Mouse (Mus musculus) liver, embryonic 14.5 days (tissue): ENCODE measurements around the gene Slc22a12. TPM values are rescaled to one million over a fixed set of nuclear protein-coding genes. Genes with fewer than 3 reads are reported as not detected.
A peak's percentile ranks its signal among the peaks of the same experiment; 100 is the strongest.

ENCODE experiments used
- ATAC-seq: fragments of 200-750 bp; cut with Nextera tagmentation; 2 replicates; pipeline ENCODE4 v1.8.0; 2017; ENCODE audit warnings: moderate number of reproducible peaks, mild to moderate bottlenecking, moderate library complexity; ENCODE audit not compliant: insufficient read depth
- DNase-seq, 3 experiments: peaks; one replicate each; pipeline ENCODE4 v3.0.0-alpha.2; 2012 to 2013; ENCODE audit warnings: low read depth in 3 of 3, low spot score in 3 of 3
- H3K27ac ChIP-seq: fragments of 300-500 bp; sonication (generic); 2 replicates; pipeline ENCODE4 v1.5.1; 2014; ENCODE audit warnings: moderate library complexity, mild to moderate bottlenecking, control low read depth, inconsistent platforms
- H3K27me3 ChIP-seq: fragments of 300-500 bp; sonication (generic); 2 replicates; pipeline ENCODE4 v1.6.1; 2014; ENCODE audit warnings: mild to moderate bottlenecking, low read length, moderate library complexity; ENCODE audit not compliant: control insufficient read depth, insufficient read depth
- H3K36me3 ChIP-seq: fragments of 300-500 bp; sonication (generic); replicated peaks from 2 replicates; pipeline ENCODE4 v1.6.1; 2014; ENCODE audit warnings: low read depth; ENCODE audit not compliant: control insufficient read depth, insufficient read depth
- H3K4me1 ChIP-seq, 2 experiments: fragments of 200-500 bp in 1 of 2; fragments of 300-500 bp in 1 of 2; sonication (generic) in 1 of 2; replicated peaks; 2 replicates each; pipeline ENCODE4 v1.6.1; 2012 to 2014; ENCODE audit warnings: antibody characterized with exemption in 1 of 2, inconsistent platforms in 1 of 2, low read length in 1 of 2; ENCODE audit not compliant: control insufficient read depth in 2 of 2, insufficient read depth in 2 of 2
- H3K4me2 ChIP-seq: fragments of 300-500 bp; sonication (generic); 2 replicates; pipeline ENCODE4 v1.6.1; 2014; ENCODE audit warnings: low read depth, mild to moderate bottlenecking, control low read depth, moderate library complexity
- H3K4me3 ChIP-seq, 2 experiments: fragments of 200-500 bp in 1 of 2; fragments of 300-500 bp in 1 of 2; sonication (generic) in 1 of 2; 2 replicates each; pipeline ENCODE4 v1.5.1; 2012 to 2014; ENCODE audit warnings: low read depth in 2 of 2, low read length in 2 of 2, mild to moderate bottlenecking in 2 of 2, control low read depth in 1 of 2, inconsistent platforms in 1 of 2, moderate library complexity in 1 of 2; ENCODE audit not compliant: insufficient read depth in 1 of 2
- H3K9ac ChIP-seq: fragments of 300-500 bp; sonication (generic); replicated peaks from 2 replicates; pipeline ENCODE4 v1.6.1; 2014; ENCODE audit warnings: mild to moderate bottlenecking, control low read depth, moderate library complexity
- H3K9me3 ChIP-seq: fragments of 300-500 bp; sonication (generic); 2 replicates; pipeline ENCODE4 v1.6.1; 2016; ENCODE audit warnings: low read length, mixed read lengths; ENCODE audit not compliant: control insufficient read depth
- CTCF ChIP-seq: IDR thresholded peaks from 2 replicates; pipeline ENCODE4 v1.5.1; 2016; ENCODE audit warnings: antibody characterized with exemption, low read depth, control low read depth
- EP300 ChIP-seq: IDR thresholded peaks from 2 replicates; pipeline ENCODE4 v1.6.1; 2016; ENCODE audit warnings: antibody characterized with exemption, low read depth
- WGBS: fragments of 180-500 bp; shearing (Covaris S2); extraction: QIAGEN DNeasy Blood & Tissue Kit; methylation state at CpG from one replicate; pipeline ENCODE4 v1.1.7; 2014; ENCODE audit not compliant: insufficient replicate concordance; 5-methylcytosine and 5-hydroxymethylcytosine counted together
- polyA plus RNA-seq, 2 experiments: library from polyadenylated mRNA; depleted of rRNA in 1 of 2; stranded (reverse) in 1 of 2; unstranded in 1 of 2; fragments of >200 nt; fragmentation: Nextera tagmentation in 1 of 2; extraction: Ambion mirVana in 1 of 2; gene quantifications; 2 replicates each; pipeline versions ENCODE4 v1.2.1 to v1.2.3; 2012 to 2014

The Slc22a12 gene
- polyA plus RNA-seq, 2 experiments: not detected

GRCm38 (mm10) chr19:6536201-6536600, 6.6 kb downstream of the Slc22a12 start:
- no peak for ATAC-seq
- H3K9ac ChIP-seq: no peak overlapping the region
- no peaks in the 10 kb centered on the region for H3K9me3 ChIP-seq
- TF ChIP-seq CTCF (no peak), EP300 (no peak)
- H3K4me2 ChIP-seq: no peak overlapping the region
- 47% methylated on average over 3 of the region's 3 CpGs for WGBS
- no peak for DNase-seq
- H3K27ac ChIP-seq: no peak overlapping the region
- H3K4me3 ChIP-seq: no peak overlapping the region
- H3K27me3 ChIP-seq: peaks cover 29% of the 10 kb centered on the region
- H3K36me3 ChIP-seq: no peaks in the 10 kb centered on the region
- H3K4me1 ChIP-seq: no peaks in the 10 kb centered on the region

- Histone ChIP-seq H3K27ac (no peak overlapping the region), H3K4me3 (no peak overlapping the region), H3K4me1 (0 out of 4 replicates have a peak, but pooled peaks cover 0 to 1% of the 10 kb centered on the region in 2 experiments), H3K9me3 (no peaks in the 10 kb centered on the region), H3K36me3 (no peaks in the 10 kb centered on the region), H3K27me3 (peaks cover 45% of the 10 kb centered on the region), H3K4me2 (no peak overlapping the region), H3K9ac (no peak overlapping the region)
- no peak for ATAC-seq
- 55% methylated on average over 5 of the region's 5 CpGs for WGBS
- TF ChIP-seq EP300 (no peak), CTCF (no peak)
- no peak for DNase-seq
Measured at GRCm38 (mm10) chr19:6534118-6534415, 8.8 kb downstream of the Slc22a12 start.

- no peak overlapping the region for H3K4me3 ChIP-seq
- H3K4me1 ChIP-seq: 0 out of 4 replicates have a peak, but pooled peaks cover 0 to 1% of the 10 kb centered on the region in 2 experiments
- no peaks in the 10 kb centered on the region for H3K36me3 ChIP-seq
- ATAC-seq (no peak), DNase-seq (no peak)
- no peak overlapping the region for H3K9ac ChIP-seq
- 58% methylated on average over 11 of the region's 11 CpGs for WGBS
- H3K4me2 ChIP-seq: no peak overlapping the region
- no peaks in the 10 kb centered on the region for H3K9me3 ChIP-seq
- H3K27ac ChIP-seq: no peak overlapping the region
- peaks cover 45% of the 10 kb centered on the region for H3K27me3 ChIP-seq
- no peak for TF ChIP-seq CTCF
- no peak for TF ChIP-seq EP300
Measured at GRCm38 (mm10) chr19:6533290-6534117, 9.3 kb downstream of the Slc22a12 start.

- H3K9ac ChIP-seq: no peak overlapping the region
- H3K4me2 ChIP-seq: no peak overlapping the region
- WGBS: 18% methylated on average over 13 of the region's 13 CpGs
- DNase-seq: no peak
- no peak overlapping the region for H3K4me3 ChIP-seq
- H3K4me1 ChIP-seq: 0 out of 4 replicates have a peak, but pooled peaks cover 0 to 1% of the 10 kb centered on the region in 2 experiments
- ATAC-seq: no peak
- H3K9me3 ChIP-seq: no peaks in the 10 kb centered on the region
- H3K27me3 ChIP-seq: peaks cover 45% of the 10 kb centered on the region
- H3K36me3 ChIP-seq: no peaks in the 10 kb centered on the region
- TF ChIP-seq EP300 (no peak), CTCF (no peak)
- no peak overlapping the region for H3K27ac ChIP-seq
Measured at GRCm38 (mm10) chr19:6532656-6533055, 10.2 kb downstream of the Slc22a12 start.

GRCm38 (mm10) chr19:6531832-6532471, 10.9 kb downstream of the Slc22a12 start:
- no peak for ATAC-seq
- no peak for DNase-seq
- 0 out of 4 replicates have a peak overlapping the region, but pooled peaks of 1 of the 2 experiments have one; percentile 23 for H3K4me3 ChIP-seq
- H3K9me3 ChIP-seq: no peaks in the 10 kb centered on the region
- H3K27ac ChIP-seq: no peak overlapping the region
- no peak overlapping the region for H3K9ac ChIP-seq
- H3K4me1 ChIP-seq: 0 out of 4 replicates have a peak, but pooled peaks cover 0 to 1% of the 10 kb centered on the region in 2 experiments
- H3K27me3 ChIP-seq: peaks cover 45% of the 10 kb centered on the region
- no peaks in the 10 kb centered on the region for H3K36me3 ChIP-seq
- peak overlapping the region; percentile 45 for H3K4me2 ChIP-seq
- TF ChIP-seq EP300: no peak
- no peak for TF ChIP-seq CTCF
- 2% methylated on average over 35 of the region's 36 CpGs for WGBS
